Mouse (Mus musculus): ENCODE results near the gene Kxd1. TPM values are rescaled to one million over a fixed set of nuclear protein-coding genes. Genes with fewer than 3 reads are reported as not detected.
"Not testable (repeated sequence)": the region's sequence is repeated elsewhere in the genome, so short reads cannot be mapped to it uniquely, and the experiment has no call there.

The Kxd1 gene
- polyA plus RNA-seq, 1 experiment, result 41.3 TPM

DNA sequence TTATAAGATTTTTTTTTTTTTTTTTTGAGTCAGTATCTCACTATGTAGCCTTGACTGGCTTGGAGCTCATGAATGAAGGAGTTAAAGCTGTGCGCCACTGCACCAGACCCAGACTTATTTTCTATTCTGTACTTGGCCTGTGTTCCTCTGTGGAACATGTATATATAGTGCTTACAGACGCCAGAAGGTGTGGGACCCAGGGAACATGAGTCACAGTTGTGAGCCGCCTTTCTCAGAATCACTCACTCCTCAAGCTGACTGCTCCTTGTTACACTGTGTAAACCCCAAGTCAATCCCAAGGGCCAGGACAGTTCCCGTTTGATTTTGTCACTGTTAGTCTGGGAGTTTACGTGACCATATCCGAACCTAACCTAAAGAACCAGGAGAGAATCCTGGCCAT, 8.7 kb downstream of the Kxd1 start:
- 87% methylated on average over 6 of the region's 6 CpGs for WGBS

DNA sequence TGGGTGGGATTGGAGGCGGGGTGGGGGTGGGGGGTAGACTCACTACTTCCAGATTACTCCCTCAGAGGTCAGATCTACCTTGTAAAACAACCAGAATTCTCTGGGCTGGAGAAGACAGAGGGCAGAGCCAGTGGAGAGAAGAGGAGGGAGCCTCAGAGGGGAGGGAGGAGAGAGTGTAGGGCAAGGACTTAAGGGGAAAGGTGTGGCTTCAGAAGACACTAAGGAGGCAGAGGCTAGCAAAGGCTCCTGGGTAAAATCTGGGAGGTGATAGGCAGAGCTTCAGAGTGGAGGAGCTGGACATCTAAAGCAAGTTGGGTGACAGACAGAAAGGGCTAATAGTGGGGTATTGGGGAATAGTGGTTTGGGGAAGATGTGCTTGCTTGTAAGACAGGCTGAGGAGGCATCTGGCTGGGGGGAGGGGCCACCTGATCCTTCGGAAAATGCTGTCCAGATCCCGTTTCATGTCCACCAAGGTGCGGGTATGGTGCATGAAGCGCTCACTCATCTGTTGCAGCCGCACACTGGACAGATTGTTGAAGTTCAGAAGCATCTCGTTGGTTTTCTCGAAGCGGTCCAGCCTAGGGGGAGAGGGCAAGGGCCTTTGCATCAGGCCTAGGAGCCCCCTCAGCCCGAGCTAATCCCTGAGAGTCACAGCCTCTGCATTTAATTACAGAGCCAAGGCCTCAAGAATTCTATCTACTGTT, 9.7 kb downstream of the Kxd1 start:
- Histone ChIP-seq H3K27ac (ENCODE audit: control insufficient read depth, insufficient read depth, low read depth, low read length, poor library complexity) (no peak overlapping the region), H3K4me1 (ENCODE audit: control insufficient read depth, insufficient read depth, low read length) (no peaks in the 10 kb centered on the region), H3K4me3 (replicated peaks; ENCODE audit: control insufficient read depth, low read depth, low read length) (no peak overlapping the region)
- WGBS, result 82% methylated on average over 10 of the region's 10 CpGs
- no peak for TF ChIP-seq CTCF (IDR thresholded peaks at IDR 0.05; ENCODE audit: control insufficient read depth, insufficient read depth, low read length)
- no peak for TF ChIP-seq POLR2A (IDR thresholded peaks at IDR 0.05; ENCODE audit: borderline replicate concordance, control insufficient read depth, low read depth, low read length)

More for the DNA sequence above, 8.7 kb downstream of the Kxd1 start:
- H3K4me1 ChIP-seq (ENCODE audit: control insufficient read depth, insufficient read depth, low read length), result no peaks in the 10 kb centered on the region; the same call in 1 of the 2 replicates
- no peak for TF ChIP-seq CTCF (IDR thresholded peaks at IDR 0.05; ENCODE audit: control insufficient read depth, insufficient read depth, low read length)
- TF ChIP-seq POLR2A (IDR thresholded peaks at IDR 0.05; ENCODE audit: borderline replicate concordance, control insufficient read depth, low read depth, low read length), result no peak
- no peak overlapping the region for H3K27ac ChIP-seq (ENCODE audit: control insufficient read depth, insufficient read depth, low read depth, low read length, poor library complexity)
- H3K4me3 ChIP-seq (replicated peaks; ENCODE audit: control insufficient read depth, low read depth, low read length), result no peak overlapping the region

DNA sequence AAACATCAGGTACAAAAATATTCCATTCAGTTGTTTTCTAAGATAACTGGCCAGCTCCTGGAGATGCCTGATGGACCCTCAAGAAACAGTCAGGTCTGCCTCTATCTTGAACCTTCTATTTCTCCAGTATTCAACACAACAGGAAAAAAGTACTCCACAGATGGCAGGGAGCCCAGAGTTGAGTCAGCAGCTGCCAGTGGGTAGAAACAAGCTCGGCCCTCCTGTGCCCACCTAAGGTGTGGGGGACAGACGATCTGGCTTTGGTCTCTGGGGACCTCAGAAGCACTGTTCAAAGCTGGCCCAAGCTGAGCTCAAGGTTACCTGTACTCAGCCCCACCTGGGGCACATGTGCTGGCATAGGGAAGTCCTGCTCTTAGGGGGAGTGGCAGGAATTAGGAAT, 14.3 kb downstream of the Kxd1 start:
- H3K27ac ChIP-seq (ENCODE audit: control insufficient read depth, insufficient read depth, low read depth, low read length, poor library complexity), result no peak overlapping the region
- peaks cover 5% of the 10 kb centered on the region for H3K4me1 ChIP-seq (ENCODE audit: control insufficient read depth, insufficient read depth, low read length)
- WGBS, result 29% methylated on average over 2 of the region's 2 CpGs
- TF ChIP-seq POLR2A (IDR thresholded peaks at IDR 0.05; ENCODE audit: borderline replicate concordance, control insufficient read depth, low read depth, low read length), result no peak
- no peak for TF ChIP-seq CTCF (IDR thresholded peaks at IDR 0.05; ENCODE audit: control insufficient read depth, insufficient read depth, low read length)
- no peak overlapping the region for H3K4me3 ChIP-seq (replicated peaks; ENCODE audit: control insufficient read depth, low read depth, low read length)

DNA sequence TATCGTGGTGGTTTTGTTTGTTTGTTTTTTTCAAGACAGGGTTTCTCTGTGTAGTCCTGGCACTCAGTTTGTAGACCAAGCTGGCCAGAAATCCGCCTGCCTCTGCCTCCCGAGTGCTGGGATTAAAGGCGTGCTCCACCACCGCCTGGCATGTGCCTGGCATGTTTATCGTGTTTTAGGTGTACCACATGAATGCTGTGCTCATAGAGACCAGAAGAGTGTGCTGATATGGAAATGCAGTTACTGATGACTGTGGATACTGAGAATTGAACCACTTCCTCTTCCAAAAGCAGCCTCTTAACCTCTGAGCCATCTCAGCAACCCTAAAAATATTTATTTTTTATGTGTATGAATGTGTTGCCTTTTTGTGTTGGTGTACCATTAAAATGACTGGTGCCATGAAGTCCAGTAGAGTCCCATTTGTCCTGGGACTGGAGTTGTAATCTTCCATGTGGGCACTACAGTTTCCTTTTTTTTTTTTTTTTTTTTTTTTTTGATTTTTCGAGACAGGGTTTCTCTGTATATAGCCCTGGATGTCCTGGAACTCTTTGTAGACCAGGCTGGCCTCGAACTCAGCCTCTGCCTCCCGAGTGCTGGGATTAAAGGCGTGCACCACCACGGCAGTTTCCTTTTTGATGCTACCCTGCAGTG, 15.4 kb downstream of the Kxd1 start:
- TF ChIP-seq POLR2A (IDR thresholded peaks at IDR 0.05; ENCODE audit: borderline replicate concordance, control insufficient read depth, low read depth, low read length), result no peak
- no peak for TF ChIP-seq CTCF (IDR thresholded peaks at IDR 0.05; ENCODE audit: control insufficient read depth, insufficient read depth, low read length)
- Histone ChIP-seq H3K4me1 (ENCODE audit: control insufficient read depth, insufficient read depth, low read length) (peaks cover 5% of the 10 kb centered on the region), H3K4me3 (replicated peaks; ENCODE audit: control insufficient read depth, low read depth, low read length) (no peak overlapping the region), H3K27ac (ENCODE audit: control insufficient read depth, insufficient read depth, low read depth, low read length, poor library complexity) (no peak overlapping the region; the same call in 1 of the 2 replicates)
- WGBS, result 57% methylated on average over 11 of the region's 11 CpGs

DNA sequence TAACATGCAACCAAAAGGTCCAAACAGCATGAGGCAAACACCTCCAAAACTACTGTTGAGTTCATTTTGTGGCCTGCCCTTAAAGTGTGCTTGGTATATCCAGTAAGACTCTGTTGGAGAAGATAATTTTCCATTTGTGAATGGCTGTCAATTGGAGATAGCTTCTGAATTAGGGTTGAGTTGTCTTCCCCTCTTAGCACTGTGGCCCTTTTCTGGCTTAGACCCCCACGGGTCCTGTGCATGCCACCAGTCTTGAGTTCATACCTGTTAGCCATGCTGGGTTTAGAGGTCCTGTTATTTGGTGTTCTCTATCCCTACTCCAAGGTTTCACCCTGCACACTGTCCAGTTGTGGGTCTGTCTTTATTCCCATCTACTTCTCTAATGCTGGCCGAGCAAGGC, 16.0 kb downstream of the Kxd1 start:
- WGBS, result 82% methylated on average over 2 of the region's 2 CpGs
- no peak overlapping the region for H3K4me3 ChIP-seq (replicated peaks; ENCODE audit: control insufficient read depth, low read depth, low read length)
- H3K27ac ChIP-seq (ENCODE audit: control insufficient read depth, insufficient read depth, low read depth, low read length, poor library complexity), result no peak overlapping the region
- peaks cover 5% of the 10 kb centered on the region for H3K4me1 ChIP-seq (ENCODE audit: control insufficient read depth, insufficient read depth, low read length)
- TF ChIP-seq CTCF (IDR thresholded peaks at IDR 0.05; ENCODE audit: control insufficient read depth, insufficient read depth, low read length), result no peak

DNA sequence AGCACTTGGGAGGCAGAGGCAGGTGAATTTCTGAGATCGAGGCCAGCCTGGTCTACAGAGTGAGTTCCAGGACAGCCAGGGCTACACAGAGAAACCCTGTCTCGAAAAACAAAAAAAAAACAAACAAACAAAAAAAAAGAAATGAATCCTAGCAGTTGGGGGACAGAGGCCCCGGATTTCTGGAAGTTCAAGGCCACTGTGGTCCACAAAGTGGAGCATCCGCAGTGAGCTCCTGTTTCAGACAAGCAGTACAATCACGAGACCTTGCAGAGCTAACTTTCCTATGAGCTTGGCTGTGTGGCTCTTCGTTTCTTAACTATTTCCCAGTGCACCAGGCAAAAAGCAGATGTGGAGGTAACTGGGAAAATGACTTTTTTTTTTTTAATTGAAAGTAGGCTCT, 16.6 kb downstream of the Kxd1 start:
- Histone ChIP-seq H3K4me3 (replicated peaks; ENCODE audit: control insufficient read depth, low read depth, low read length) (peak overlapping the region; percentile 72), H3K27ac (ENCODE audit: control insufficient read depth, insufficient read depth, low read depth, low read length, poor library complexity) (peak overlapping the region; percentile 87; the same call in 1 of the 2 replicates)
- not testable (repeated sequence) for H3K4me1 ChIP-seq (ENCODE audit: control insufficient read depth, insufficient read depth, low read length)
- 44% methylated on average over 6 of the region's 6 CpGs for WGBS

DNA sequence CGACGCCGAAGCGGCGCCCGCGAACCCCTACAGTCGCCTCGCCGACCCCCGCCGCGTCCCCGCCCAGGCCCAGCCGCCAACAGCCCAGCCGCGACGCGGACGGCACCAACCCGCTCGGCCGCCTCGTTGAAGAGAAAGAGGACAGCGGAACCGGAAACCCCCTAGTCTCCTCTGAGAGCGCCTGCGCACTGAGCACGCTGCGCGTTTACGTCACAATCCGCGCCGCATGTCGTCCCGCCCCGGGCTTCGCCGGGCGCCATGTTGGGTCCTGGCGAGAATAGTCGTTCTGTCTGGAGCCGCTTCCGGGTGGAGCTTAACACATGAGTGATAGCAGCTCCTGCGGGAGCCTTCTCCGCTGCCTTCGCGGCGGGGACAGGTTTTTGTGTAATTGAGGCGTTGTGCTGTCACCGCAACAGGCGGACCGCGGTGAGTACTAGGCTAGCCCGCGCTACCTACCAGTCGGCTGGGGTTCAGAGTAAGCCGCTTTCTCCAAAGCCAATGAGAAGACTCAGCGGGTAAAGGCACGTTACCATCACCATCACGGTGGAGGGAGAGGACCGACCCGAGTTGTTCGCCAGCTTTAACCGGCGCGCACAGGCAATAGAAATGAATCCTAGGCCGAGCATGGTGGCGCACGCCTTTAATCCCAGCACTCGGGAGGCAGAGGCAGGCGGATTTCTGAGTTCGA, 17.4 kb downstream of the Kxd1 start, which contains the start of gene Uba52:
TSS of gene Uba52 (minus strand) at position 574 of the 688 bp plus-strand sequence.
- TF ChIP-seq POLR2A (IDR thresholded peaks at IDR 0.05; ENCODE audit: borderline replicate concordance, control insufficient read depth, low read depth, low read length) (peak; percentile 76; the same call in 1 of the 2 replicates), CTCF (IDR thresholded peaks at IDR 0.05; ENCODE audit: control insufficient read depth, insufficient read depth, low read length) (no peak)
- Histone ChIP-seq H3K4me3 (replicated peaks; ENCODE audit: control insufficient read depth, low read depth, low read length) (peak within 1 kb of the TSS; percentile 72), H3K27ac (ENCODE audit: control insufficient read depth, insufficient read depth, low read depth, low read length, poor library complexity) (peak within 1 kb of the TSS; percentile 87), H3K4me1 (ENCODE audit: control insufficient read depth, insufficient read depth, low read length) (peaks cover 9% of the 10 kb centered on the region)
- under 1% methylated on average over 74 of the region's 74 CpGs for WGBS

DNA sequence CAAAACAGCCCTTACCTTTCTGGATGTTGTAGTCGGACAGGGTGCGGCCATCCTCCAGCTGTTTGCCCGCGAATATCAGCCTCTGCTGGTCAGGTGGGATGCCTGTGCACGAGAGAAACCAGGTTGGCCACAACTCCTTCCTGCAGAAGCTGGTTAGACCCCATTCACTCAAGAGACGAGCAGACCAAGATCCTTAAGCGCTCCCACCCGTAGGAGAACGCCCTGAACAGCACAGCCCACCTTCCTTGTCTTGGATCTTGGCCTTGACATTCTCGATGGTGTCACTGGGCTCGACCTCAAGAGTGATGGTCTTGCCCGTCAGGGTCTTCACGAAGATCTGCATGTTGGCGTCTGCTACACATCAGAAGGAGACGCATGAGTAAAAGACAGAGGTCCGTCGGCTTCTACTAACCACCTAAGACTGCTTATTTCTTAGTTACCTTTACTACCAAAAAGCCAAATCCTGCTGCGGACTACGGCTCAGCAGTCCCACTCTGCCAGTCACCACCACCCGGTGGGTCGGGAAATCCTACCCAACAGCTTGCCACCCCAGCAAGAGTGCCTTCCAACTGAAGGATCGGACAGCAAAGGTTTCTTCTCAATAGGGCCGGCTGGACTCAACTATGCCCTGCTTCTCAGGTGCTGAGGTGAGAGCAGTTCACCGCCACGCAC, 18.3 kb downstream of the Kxd1 start:
- Histone ChIP-seq H3K4me1 (ENCODE audit: control insufficient read depth, insufficient read depth, low read length) (peaks cover 9% of the 10 kb centered on the region), H3K4me3 (replicated peaks; ENCODE audit: control insufficient read depth, low read depth, low read length) (peak overlapping the region; percentile 72), H3K27ac (ENCODE audit: control insufficient read depth, insufficient read depth, low read depth, low read length, poor library complexity) (peak overlapping the region; percentile 87)
- WGBS, result 10% methylated on average over 25 of the region's 25 CpGs
- TF ChIP-seq POLR2A (IDR thresholded peaks at IDR 0.05; ENCODE audit: borderline replicate concordance, control insufficient read depth, low read depth, low read length), result no peak
